Mouse (Mus musculus) C2C12 (cell line): Measurements from ENCODE around the gene 2900026A02Rik.

ENCODE experiments used
- CTCF ChIP-seq: IDR thresholded peaks from one replicate; pipeline ENCODE4 v1.5.1; 2011; ENCODE audit not compliant: control insufficient read depth, insufficient read depth, insufficient read length
- MYOG ChIP-seq: IDR thresholded peaks from one replicate; pipeline ENCODE4 v1.6.1; 2011; ENCODE audit not compliant: control insufficient read depth, insufficient read length; ENCODE audit errors: extremely low read depth

DNA sequence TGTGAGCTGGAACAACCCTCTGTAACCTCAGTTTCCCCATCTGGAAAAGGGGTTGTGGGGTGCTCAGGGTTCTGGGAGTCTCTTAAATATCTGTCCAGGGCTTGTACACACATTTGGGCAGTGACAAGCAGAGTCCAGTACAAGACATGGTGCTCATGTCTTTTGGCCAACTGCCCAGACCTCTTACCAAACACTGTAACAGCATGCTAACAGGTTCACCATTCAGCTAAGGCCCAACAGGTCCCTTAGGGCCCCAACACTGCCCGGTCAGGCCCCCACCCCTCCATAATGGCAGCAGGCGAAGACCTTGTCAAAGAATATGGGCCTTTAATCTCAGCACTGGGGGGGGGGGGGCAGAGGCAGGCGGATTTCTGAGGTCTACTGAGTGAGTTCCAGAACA lies 113.3 kb downstream of the 2900026A02Rik start:
- TF ChIP-seq CTCF: no peak
- TF ChIP-seq MYOG: no peak
